Mouse (Mus musculus) adrenal gland, adult (tissue): ENCODE results near the gene Tes.
A peak's percentile ranks its signal among the peaks of the same experiment; 100 is the strongest.

Source experiments
- DNase-seq, 2 experiments: peaks; one replicate each; pipeline ENCODE4 v3.0.0; 2022 to 2023; ENCODE audit warnings: low spot score in 1 of 2; ENCODE audit not compliant: inconsistent age in 2 of 2

The Tes gene

GRCm38 (mm10) chr6:17064936-17065790 is at the start of gene Tes:
TSS of gene Tes (plus strand) at chr6:17065149.
- DNase-seq = peak; percentile 75 to 92

GRCm38 (mm10) chr6:17025886-17026285 is 39.1 kb upstream of the Tes start:
- no peak for DNase-seq

- peak in 1 of 2 experiments; percentile 77 for DNase-seq
Observed at GRCm38 (mm10) chr6:17027572-17027971, 37.4 kb upstream of the Tes start.

GRCm38 (mm10) chr6:17028809-17029208 is 36.1 kb upstream of the Tes start:
- peak in 1 of 2 experiments; percentile 8 for DNase-seq

- DNase-seq = peak in 1 of 2 experiments; percentile 27
Observed at GRCm38 (mm10) chr6:17032231-17032728, 32.7 kb upstream of the Tes start.

- DNase-seq = no peak
Observed at GRCm38 (mm10) chr6:17034095-17034494, 30.9 kb upstream of the Tes start.

GRCm38 (mm10) chr6:17035228-17035627 is 29.7 kb upstream of the Tes start:
- DNase-seq = no peak

- no peak for DNase-seq
Observed at GRCm38 (mm10) chr6:17051432-17052025, 13.4 kb upstream of the Tes start.

GRCm38 (mm10) chr6:17053028-17053660 is 11.8 kb upstream of the Tes start:
- DNase-seq = peak in 1 of 2 experiments; percentile 67

- no peak for DNase-seq
Observed at GRCm38 (mm10) chr6:17054781-17055180, 10.2 kb upstream of the Tes start.

- DNase-seq = peak in 1 of 2 experiments; percentile 77
Observed at GRCm38 (mm10) chr6:17055659-17056058, 9.3 kb upstream of the Tes start.

- no peak for DNase-seq
Observed at GRCm38 (mm10) chr6:17059501-17059900, 5.4 kb upstream of the Tes start.

GRCm38 (mm10) chr6:17060154-17060553 is 4.8 kb upstream of the Tes start:
- DNase-seq = no peak

- peak in 1 of 2 experiments; percentile 33 for DNase-seq
Observed at GRCm38 (mm10) chr6:17061826-17062225, 3.1 kb upstream of the Tes start.

GRCm38 (mm10) chr6:17062366-17062765 is 2.6 kb upstream of the Tes start:
- peak; percentile 34 to 87 for DNase-seq

GRCm38 (mm10) chr6:17065791-17066169 is 831 bp downstream of the Tes start:
- DNase-seq = no peak

- no peak for DNase-seq
Observed at GRCm38 (mm10) chr6:17066211-17066940, 1.4 kb downstream of the Tes start.

GRCm38 (mm10) chr6:17071899-17072298 is 7.0 kb downstream of the Tes start:
- no peak for DNase-seq

- DNase-seq = no peak
Observed at GRCm38 (mm10) chr6:17072338-17072737, 7.4 kb downstream of the Tes start.

GRCm38 (mm10) chr6:17072763-17073484 is 8.0 kb downstream of the Tes start:
- peak in 1 of 2 experiments; percentile 40 for DNase-seq
